Mouse (Mus musculus) ovary, postnatal 10 days (tissue): ENCODE measurements around the gene Plcd4.
"Not testable (repeated sequence)": the region's sequence is repeated elsewhere in the genome, so short reads cannot be mapped to it uniquely, and the experiment has no call there.

Experiments
- DNase-seq: peaks from one replicate; pipeline ENCODE4 v3.0.0; 2022; ENCODE audit warnings: low spot score

Plcd4 gene

GRCm38 (mm10) chr1:74542451-74542961 is at the start of gene Plcd4:
Gene Plcd4 (plus strand): TSS chr1:74542888.
- DNase-seq = no peak

DNA sequence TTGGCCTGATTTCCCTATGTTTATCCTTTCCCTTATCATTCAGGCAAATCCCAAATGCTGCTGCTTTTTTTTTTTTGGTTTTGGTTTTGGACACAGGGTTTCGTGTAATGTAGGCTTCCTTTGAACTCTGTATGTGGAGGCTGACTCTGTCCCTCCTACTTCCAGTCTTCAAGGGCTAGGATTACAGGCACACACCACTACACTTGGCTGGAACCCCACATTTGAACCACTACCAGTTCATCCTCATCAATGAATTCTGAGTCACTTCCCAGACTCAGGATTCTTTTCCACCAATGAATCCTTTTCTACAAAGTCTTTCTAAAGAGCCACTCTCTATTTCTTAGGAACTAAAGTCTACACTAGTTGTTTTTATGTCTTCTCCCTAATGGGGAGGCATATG is 41.6 kb upstream of the Plcd4 start:
- no peak for DNase-seq

DNA sequence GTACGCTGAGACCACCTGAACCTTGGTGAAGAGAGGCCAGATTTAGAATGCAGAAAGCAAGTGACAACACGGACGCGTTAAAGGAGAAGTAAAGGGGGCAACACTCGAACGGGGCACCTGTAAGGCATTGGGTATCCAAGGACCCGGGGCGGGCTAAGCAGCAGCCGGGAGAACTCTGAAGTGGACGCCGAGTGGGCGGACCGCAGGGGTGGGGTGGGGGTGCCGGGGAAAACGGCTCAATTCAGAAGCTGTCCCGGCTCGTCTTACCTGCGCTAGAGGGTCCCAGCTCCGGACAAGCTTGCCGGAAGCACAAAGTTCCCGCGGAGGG is 37.3 kb upstream of the Plcd4 start:
- no peak for DNase-seq

DNA sequence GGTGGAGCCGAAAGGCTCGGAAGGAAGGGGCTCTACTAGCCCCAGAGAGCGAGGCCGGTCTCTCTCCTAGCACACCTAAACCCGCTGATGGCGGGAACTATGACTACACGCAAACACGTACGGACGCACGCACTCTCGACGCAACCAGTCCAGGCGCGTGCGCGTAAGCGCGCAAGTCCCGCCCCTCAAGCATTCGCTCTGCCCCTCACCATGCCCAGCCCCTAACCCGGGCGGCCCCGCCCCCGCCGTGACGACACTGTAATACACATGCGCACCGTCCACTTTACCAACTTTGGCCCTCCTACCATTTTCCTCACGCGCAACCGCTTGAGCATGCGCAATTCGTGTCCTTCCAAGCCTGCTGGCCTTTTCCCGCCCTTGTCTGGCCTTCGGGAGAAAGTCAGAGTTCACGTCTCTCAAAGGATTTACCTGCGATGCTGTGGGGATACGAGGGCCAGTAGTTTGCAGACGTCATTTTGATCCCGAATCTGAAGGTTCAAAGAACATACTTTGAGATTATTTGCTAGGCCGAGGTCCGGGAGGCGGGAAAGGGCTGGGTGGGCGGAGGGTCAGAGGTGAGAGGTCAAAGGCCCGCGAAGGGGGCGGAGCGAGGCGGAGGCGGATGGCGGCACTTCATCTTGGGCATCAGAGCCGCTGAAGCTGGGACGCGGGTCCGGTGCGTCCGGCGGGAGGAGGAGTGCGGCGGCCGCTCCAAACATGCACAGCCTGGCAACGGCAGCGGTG is 36.8 kb upstream of the Plcd4 start, which contains the start of gene Cnot9:
TSS of gene Cnot9 (plus strand) at position 338 of the 744 bp plus-strand sequence.
- DNase-seq = peak; percentile 99

DNA sequence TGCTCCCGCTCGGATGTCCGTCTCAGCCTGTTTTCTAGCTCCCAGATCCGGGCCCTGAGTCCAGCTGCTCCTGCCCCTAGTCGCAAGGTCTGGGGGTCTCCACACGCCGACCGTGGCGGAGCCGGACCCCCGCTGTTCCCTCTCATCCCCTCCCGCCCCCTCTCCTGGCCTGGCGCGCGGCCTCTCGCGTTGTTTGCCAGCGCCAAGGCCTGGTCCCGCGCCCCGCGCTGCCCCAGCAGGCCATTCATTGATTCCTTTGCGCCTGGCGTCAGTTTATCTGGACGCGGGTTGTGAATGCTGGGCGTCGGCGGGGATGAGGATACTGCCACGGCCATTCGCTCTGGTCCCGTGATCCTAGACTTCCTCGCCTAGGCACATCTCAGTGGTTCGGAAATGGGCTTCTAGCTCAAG is 36.2 kb upstream of the Plcd4 start:
- no peak for DNase-seq

DNA sequence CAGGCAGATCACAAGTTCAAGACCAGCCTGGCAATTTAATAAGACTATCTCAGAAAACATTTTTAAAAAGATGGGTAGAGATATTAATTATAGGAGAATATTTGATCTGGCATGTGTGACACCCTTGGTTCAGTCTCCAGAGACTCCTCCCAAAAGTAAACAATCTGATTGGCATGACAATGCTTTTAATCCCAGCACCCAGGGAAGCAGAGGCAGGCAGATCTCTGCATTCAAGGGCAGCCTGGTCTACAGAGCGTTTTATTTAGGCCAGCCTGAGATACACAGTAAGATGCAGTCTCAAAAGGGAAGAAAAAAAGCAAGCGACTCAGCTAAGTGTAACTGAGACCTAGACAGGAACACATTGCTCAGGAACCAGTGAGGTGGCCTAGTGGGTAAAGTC is 34.9 kb upstream of the Plcd4 start:
- no peak for DNase-seq

DNA sequence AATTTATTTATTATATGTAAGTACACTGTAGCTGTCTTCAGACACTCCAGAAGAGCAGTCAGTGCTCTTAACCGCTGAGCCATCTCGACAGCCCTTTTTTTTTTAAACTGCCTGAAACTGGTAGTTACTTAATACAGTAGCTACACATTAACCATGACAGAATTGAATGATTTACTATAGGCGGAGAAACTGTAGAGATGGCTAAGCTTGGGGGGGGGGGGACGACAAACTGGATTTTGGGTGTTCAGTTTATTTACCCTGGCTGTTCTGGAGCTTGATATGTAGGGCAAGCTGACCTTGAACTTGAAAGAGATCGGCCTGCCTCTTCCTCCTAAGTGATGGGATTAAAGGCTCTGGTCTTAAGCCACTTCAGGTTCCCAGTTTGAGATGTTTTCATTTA is 31.4 kb upstream of the Plcd4 start:
- DNase-seq = no peak

GRCm38 (mm10) chr1:74512999-74513398 is 29.7 kb upstream of the Plcd4 start:
- not testable (repeated sequence) for DNase-seq

DNA sequence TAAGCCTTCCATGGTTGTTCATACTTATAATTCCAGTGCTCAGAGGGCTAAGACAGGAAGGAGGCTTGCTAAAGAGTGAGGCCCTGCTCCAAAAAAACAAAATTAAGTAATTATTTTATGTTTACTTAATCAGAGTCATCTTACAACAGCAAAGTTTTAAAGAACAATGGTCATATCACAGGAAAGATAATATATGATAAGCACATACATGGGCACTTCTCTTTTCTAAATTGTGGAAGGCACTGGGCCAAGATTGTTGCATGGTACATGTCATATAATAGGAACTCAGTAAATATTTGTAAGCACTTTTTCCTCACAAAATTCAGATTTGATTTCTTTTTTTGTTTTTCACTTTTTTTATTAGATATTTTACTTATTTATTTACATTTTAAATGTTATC is 22.8 kb upstream of the Plcd4 start:
- DNase-seq = no peak

DNA sequence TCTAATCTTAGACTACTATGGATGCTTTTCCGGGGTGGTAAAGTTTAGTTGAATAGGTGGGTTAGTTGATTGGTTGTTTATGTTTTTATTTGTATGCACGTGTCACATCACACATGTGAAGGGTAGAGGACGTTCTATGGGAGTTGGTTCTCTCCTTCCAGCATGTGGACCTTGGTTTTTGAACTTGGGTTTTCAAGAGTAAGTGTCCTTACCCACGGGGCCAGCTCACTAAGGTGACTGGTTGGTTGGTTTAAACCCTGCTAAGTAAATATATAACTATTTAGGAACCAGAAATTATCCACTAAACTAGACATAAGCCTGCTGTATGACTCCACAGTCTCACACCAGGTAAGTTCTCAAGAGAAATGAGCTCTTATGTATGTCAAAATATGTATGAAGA is 17.9 kb upstream of the Plcd4 start:
- DNase-seq = no peak

DNA sequence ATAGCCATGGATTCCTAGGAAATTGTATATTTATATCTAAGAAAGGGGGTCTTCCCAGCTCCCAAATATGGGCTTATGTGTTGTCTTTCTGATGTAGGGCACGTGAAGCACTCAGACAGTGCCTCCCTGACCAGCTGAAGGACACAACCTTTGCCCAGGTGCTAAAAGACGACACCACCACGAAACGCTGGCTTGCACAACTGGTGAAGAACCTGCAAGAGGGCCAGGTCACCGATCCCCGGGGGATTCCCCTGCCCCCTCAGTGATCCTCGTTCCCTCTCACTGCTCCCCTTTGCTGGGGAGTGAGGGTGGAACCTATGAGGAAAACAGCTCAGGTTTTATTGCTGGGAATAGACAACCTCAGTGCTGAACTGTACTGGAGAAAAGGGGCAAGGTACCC is 14.1 kb upstream of the Plcd4 start:
- no peak for DNase-seq

DNA sequence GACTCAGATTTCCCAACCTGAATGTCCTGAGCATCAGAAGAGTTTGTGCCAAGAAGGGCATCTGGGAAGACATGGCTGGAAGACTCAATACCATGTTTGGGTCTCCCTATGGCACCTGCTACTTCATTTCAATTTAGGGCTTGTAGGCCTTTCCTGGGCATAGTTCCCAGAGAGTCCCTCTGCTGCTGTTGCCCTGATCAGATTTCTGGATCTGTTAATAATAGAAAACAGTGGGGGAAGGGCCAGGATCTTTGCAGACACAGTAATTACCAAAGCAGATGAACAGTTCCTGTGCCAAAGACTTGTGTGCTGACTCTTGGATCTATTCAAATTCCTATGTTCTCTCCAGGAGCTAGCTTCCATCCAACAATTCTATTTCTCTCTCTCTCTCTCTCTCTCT is 4.0 kb upstream of the Plcd4 start:
- DNase-seq = no peak

- no peak for DNase-seq
Measured at GRCm38 (mm10) chr1:74544184-74544583, 1.5 kb downstream of the Plcd4 start, which contains the start of gene Usp37. Gene Usp37 (minus strand): TSS chr1:74544284.

- DNase-seq = no peak
Measured at GRCm38 (mm10) chr1:74559061-74559460, 16.4 kb downstream of the Plcd4 start.

DNA sequence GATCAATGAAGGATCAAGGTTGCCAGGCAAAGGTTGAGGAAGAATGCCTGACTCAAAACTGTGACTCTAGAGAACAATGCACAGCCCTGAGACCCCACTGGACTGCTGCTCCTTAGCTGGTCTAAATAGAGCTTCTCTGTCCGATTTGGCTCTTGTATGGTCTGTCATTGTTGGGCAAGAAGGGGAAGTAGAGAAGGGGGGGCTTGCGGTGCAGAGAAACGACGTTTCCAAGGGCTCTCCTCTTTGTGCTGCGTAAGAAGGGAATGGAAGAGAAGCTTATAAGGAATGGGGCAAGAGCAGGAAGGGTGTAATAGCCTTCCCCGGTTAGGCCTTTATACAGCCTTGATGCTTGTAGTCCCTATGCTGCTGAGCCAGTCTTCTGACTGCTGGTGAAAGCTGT is 23.1 kb downstream of the Plcd4 start:
- no peak for DNase-seq

- no peak for DNase-seq
Measured at GRCm38 (mm10) chr1:74569739-74570719, 27.3 kb downstream of the Plcd4 start.

DNA sequence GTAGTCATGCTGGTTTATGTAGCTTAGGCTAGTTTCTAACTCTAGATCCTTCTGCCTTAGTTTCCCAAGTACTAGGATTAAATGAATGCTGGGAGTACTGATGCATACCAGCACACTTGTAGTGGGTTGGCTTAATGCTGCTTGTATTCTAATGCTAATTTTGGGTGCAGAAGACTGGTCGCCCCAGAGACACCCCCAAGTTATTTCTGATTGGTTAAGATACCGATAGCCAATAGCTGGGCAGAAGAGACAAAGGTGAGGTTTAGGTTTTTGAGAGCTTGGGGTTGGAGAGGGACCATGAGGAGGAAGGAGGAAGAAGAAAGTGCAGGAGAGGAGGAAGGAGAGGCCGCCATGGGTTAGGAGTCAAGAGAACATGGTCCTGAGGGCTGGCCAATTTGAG is 39.9 kb downstream of the Plcd4 start:
- DNase-seq = no peak

DNA sequence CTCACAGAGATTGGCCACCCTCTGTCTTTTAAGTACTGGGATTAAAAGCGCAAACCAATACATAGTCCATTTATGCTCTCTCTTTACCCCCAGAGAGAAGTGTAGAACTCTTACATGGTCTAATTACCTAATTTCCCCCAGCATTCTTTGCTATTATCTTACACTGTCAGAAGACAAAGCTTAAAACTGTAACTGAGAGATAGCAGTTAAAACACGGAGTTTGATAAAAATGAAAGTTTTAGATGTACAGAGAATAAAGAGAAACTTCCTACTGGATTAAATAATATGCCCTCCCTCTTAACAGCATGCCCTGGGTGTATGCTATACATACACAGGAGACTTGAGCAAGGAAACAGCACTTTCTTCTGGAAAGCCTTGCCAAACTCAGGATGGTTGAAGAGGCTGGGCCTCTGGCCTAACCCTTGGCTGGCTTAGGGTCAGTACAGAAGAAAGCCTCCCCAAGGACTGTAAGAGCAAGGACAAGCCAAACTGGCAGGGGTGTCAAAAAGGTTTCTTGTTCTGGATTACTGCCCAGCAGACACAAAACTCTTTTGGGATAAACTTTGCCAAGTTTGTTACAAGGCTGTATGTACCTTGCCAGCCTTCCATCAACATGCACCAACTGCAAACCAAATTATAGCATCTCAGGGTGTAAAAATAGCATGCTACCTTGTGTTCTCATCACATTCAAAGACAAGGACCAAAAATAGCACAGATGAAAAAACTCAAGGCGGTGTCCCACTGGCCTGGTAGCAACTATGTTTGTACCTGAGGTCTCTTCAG is 42.1 kb downstream of the Plcd4 start:
- DNase-seq = no peak

GRCm38 (mm10) chr1:74587233-74587772 is 44.6 kb downstream of the Plcd4 start:
- no peak for DNase-seq

DNA sequence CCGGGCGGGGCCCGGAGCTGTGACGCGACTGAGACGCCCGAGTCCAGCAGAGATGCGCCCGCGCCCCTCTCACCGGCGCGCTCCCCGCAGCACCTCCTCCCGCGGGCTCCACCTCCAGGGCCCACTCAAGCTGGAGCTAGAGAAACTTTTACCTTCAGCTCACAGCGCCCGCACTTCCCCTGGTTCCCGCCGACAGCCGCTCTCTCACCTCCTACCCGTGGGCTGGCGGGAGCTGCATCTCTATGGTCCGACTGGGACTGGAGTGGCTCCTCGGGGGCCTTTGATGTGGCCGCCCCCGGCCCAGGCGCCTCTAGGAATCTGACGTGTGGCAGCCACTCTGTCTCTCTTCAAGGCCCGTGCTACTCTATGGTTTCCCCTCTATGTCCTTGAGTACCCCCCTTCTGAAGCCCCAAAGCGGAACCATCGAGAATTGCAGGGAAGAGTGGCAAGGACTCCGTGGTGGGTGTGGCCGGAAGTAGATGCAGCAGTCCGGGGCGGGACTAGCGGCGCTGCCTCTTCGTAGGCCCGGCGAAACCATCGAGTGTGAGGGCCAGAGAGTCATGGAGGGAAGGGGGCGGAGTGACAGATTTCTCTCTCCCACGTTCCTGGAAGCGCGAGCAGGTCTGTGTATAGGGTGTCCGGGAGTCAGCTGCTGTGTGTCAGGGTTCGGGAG is 45.2 kb downstream of the Plcd4 start, which contains the start of the genes Zfp142 and Bcs1l:
TSS of gene Zfp142 (minus strand) at position 474 of the 673 bp plus-strand sequence.
TSS of gene Bcs1l (plus strand) at position 517 of the 673 bp plus-strand sequence.
- peak; percentile 95 for DNase-seq

DNA sequence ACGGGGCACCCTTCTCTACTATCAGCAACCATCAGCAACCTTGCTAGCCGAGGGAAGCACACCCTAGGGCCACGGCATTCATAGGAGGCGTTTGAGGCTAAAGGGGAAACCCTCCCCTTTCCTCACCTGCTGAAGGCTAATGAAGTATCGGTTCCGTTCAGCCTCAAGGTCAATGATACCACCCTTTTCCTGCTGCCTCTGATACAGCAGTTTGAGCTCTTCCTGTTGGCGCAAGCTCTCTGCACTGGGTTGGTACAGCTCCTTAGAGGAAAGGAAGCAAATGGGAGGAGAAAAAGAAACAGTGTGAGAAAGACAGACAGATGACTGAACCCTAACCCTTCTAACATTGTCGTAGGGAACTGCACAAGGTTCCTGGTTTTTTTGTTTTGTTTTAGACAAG is 51.7 kb downstream of the Plcd4 start:
- no peak for DNase-seq
